Mouse (Mus musculus) frontal cortex, postnatal 10 days (tissue): ENCODE data around the gene Ccdc71.

Experiments used
- DNase-seq, 2 experiments: peaks; one replicate each; pipeline ENCODE4 v3.0.0; 2022; ENCODE audit warnings: low spot score in 2 of 2, mixed read lengths in 1 of 2

Ccdc71 gene

GRCm38 (mm10) chr9:108489702-108490558 lies 29.6 kb downstream of the Ccdc71 start:
- no peak for DNase-seq

- peak; percentile 93 to 95 for DNase-seq
These were observed 30.4 kb downstream of the Ccdc71 start, which contains the start of gene Usp19 for GRCm38 (mm10) chr9:108490559-108491285. TSS of gene Usp19 (plus strand) at chr9:108490602.

GRCm38 (mm10) chr9:108491286-108491580 lies 30.9 kb downstream of the Ccdc71 start:
- no peak for DNase-seq

- DNase-seq = no peak
These were observed 31.9 kb downstream of the Ccdc71 start for GRCm38 (mm10) chr9:108492043-108492750.

GRCm38 (mm10) chr9:108493246-108493645 lies 32.9 kb downstream of the Ccdc71 start:
- no peak for DNase-seq

- DNase-seq = no peak
These were observed 34.0 kb downstream of the Ccdc71 start for GRCm38 (mm10) chr9:108494146-108494825.

- no peak for DNase-seq
These were observed 34.6 kb downstream of the Ccdc71 start for GRCm38 (mm10) chr9:108494905-108495304.

GRCm38 (mm10) chr9:108499231-108499630 lies 38.9 kb downstream of the Ccdc71 start:
- no peak for DNase-seq

GRCm38 (mm10) chr9:108499943-108500342 lies 39.6 kb downstream of the Ccdc71 start:
- DNase-seq = no peak

GRCm38 (mm10) chr9:108506901-108507300 lies 46.6 kb downstream of the Ccdc71 start:
- DNase-seq = no peak

GRCm38 (mm10) chr9:108507619-108508434 lies 47.5 kb downstream of the Ccdc71 start, which contains the start of gene Qars:
TSS of gene Qars (plus strand) at chr9:108507706.
- DNase-seq = peak; percentile 92 to 93

GRCm38 (mm10) chr9:108508776-108509175 lies 48.4 kb downstream of the Ccdc71 start:
- DNase-seq = peak in 1 of 2 experiments; percentile 4
